Mouse (Mus musculus) 3134 (cell line): ENCODE results near the gene Dip2b.
A peak's percentile ranks its signal among the peaks of the same experiment; 100 is the strongest.

Experiments used
- DNase-seq: peaks from one replicate; pipeline ENCODE4 v3.0.0-alpha.2; 2011; ENCODE audit warnings: low spot score; ENCODE audit not compliant: insufficient read length; ENCODE audit errors: extremely low read depth

Dip2b gene

DNA sequence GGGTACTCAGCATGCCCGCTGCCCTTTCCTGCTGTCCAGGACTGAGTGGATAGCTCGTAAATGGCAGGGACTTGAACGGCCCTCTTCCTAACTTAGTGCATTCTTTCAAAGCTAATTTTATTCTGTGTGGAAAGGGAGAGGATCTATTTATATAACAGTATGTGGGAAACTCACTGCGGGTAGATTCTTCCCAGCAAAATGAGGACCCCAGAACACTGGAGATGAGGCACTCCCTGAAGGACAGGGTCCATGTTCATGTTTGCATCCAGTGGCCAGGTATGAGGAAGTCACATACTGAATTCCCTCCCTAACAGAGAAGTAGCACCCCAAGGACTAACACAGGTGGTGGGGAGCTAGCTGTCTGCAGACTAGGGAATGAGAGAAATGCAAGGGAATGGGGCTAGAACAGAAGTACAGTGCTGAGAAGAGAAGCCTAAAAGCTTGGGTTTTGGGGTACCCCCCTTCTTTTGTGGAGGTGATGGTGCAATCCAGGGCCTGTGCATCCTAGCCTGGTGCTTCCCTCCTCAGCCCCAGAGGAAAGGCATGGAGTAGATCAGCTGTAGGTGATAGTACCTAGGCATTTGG, 164.1 kb downstream of the Dip2b start:
- DNase-seq: no peak

DNA sequence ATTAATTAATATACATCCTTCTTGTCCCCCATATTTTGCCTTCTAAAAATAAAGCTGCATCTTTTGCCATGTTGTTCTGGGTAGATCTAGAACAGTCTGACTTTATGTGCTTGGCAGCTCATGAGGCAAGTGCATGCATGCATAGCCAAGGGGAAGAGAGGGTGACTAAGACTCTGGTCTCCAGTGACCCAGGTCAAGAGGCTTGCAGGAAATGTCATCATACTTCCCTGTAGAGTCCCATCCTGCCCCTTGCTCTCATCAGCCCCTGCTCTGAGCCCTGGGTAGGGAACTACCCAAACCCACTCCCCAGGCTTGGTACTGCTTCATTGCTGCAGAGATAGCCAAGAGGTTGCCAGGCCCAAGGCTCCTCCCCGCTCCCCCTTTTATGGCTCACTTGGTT, 166.1 kb downstream of the Dip2b start:
- DNase-seq: no peak

DNA sequence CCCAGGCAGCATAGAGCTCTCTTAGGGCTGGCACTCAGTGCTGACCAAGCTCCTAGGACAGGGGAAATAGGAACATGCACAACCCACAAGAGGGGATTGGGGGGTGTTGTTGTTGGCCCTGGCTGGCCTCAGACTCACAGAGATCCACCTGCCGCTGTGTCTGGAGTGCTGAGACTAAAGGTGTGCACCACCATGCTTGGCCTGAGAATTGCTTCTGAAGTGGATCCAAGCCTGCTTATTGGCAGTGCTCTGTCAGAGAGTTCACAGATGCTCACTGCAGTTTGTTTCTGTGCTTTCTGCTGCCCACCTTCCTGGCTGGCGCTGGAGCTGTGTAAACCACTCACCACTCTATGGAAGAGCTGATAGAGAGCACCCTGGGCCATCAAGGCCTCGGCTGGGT, 171.5 kb downstream of the Dip2b start:
- DNase-seq: no peak

DNA sequence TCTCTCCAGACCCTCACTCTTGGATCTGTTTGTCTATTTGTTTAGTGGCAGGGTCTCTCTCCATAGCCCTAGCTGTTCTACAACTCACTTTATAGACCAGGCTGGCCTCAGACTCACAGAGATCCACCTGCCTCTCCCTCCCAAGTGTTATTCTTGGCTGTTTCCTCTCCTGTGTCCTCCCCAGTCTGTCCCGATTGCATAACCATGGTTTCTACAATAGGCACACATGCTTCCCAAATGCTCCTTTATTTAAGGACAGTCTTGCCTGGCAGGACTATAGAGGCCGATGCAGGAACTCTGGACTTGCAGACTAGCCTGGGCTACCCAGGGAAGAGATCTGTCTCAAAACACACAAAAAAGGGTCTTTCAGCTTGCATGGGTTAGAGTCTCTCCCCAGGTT, 174.9 kb downstream of the Dip2b start:
- no peak for DNase-seq

GRCm38 (mm10) chr15:100215092-100215491, 176.6 kb downstream of the Dip2b start:
- no peak for DNase-seq

DNA sequence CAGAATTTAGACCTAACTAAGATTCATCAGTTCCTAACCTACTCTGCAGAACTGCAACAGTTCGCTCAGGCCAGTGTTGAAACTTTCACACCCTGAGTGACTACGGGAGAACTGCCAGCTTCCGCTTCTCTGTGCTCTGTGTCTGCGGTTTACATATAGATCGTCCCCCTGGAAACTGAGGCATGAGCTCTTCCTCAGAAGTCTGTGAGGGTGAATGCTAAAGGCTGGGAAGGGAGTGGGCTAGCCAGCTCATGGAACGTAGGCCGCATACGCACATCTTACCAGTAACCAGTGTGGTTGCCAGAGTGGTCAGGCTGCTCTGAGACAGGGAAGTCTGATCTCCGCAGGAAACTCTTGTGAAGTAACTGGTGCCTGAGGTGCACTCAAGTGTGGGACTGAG, 177.7 kb downstream of the Dip2b start:
- no peak for DNase-seq

- DNase-seq: no peak
Observed at GRCm38 (mm10) chr15:100218018-100218417, 179.6 kb downstream of the Dip2b start.

DNA sequence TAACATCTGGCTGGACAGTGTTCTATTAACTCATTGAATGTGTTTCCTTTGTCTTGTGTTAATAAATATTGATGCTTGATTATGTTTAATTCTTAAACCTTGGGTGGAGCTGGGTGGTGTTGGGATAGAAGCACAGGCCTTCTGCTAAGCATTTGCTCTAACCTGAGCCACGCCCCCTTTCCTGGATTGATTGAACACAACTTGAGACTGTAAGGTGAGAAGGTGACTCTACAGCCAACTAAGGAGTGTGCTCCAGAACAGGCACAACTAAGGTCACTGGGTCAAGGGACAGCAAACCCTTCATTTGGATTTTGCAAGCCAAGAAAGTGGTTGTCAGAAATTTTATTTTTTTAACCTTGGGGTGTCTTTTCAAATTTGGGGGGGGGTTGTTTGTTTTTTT, 180.9 kb downstream of the Dip2b start:
- no peak for DNase-seq

GRCm38 (mm10) chr15:100220916-100221315, 182.5 kb downstream of the Dip2b start:
- DNase-seq: no peak

DNA sequence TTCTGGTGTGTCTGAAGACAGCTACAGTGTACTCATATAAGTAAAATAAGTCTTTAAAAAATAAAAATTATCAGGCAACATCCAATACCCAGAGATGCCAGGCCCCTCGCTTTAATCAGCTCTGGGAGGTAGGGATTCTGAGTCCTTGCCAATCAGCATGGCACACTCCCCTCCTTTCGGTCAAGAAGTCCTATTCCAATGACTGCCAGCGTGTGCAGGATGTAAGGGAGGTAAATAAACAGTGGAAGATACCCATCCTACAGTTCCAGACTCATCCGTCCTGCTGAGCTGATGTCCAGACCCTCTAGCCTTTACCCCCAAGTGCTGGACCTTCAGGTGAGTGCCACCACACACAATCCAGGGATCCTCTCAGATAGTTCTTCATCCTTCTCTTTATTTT, 186.9 kb downstream of the Dip2b start:
- no peak for DNase-seq

- no peak for DNase-seq
Observed at GRCm38 (mm10) chr15:100225891-100226290, 187.4 kb downstream of the Dip2b start.

DNA sequence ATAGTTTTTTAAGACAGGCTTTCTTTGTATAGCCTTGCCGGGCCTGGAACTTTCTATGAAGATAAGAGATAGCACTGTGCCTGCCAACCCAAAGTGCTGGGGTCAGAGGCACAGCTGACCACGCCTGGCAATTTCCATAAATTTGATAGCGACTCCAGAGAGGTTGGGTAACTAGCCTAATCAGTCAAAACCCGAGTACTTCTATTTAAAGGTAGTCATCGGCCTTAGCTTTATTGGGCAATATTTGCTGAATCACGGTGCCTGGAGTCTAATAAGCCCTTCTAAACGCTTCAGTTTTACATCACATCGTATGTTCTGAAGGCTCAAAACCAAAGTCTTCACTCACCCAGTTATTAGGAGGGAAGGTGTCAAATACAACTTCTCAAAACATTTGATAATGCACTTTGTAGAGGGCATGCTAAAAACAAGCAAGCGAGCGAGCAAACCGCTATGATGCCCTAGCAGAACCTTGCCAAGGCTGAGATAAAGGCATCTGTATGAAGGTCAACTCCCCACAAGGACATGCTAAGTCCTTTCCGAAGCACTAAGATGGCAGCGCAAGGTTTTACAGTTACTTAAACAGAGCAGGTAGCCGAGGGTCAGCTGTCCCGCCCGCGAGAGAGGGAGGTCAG, 188.7 kb downstream of the Dip2b start:
- DNase-seq: no peak

GRCm38 (mm10) chr15:100227663-100228534, 189.4 kb downstream of the Dip2b start, which contains the start of gene Atf1:
Atf1 (plus strand) TSS chr15:100227819.
- DNase-seq: peak; percentile 89

- peak; percentile 32 for DNase-seq
Observed at GRCm38 (mm10) chr15:100228535-100229336, 190.3 kb downstream of the Dip2b start.

DNA sequence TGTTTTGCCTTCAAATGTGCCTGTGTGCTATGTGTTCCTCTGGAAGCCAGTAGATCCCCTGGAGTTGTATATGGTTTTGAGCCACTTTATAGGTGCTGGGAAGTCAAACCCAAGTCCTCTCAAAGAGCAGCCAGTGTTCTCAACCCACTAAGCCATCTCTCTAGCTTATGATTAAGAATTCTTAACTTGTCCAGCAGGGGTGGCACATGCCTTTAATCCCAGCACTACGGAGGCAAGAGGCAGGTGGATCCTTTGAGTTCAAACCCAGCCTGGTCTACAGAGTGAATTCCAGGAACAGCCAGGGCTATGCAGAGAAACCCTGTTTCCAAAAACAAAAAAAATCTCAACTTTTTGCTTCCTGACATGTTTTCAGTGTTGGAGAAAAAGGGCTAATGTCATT, 192.2 kb downstream of the Dip2b start:
- DNase-seq: no peak

GRCm38 (mm10) chr15:100231616-100232525, 193.4 kb downstream of the Dip2b start:
- DNase-seq: no peak

DNA sequence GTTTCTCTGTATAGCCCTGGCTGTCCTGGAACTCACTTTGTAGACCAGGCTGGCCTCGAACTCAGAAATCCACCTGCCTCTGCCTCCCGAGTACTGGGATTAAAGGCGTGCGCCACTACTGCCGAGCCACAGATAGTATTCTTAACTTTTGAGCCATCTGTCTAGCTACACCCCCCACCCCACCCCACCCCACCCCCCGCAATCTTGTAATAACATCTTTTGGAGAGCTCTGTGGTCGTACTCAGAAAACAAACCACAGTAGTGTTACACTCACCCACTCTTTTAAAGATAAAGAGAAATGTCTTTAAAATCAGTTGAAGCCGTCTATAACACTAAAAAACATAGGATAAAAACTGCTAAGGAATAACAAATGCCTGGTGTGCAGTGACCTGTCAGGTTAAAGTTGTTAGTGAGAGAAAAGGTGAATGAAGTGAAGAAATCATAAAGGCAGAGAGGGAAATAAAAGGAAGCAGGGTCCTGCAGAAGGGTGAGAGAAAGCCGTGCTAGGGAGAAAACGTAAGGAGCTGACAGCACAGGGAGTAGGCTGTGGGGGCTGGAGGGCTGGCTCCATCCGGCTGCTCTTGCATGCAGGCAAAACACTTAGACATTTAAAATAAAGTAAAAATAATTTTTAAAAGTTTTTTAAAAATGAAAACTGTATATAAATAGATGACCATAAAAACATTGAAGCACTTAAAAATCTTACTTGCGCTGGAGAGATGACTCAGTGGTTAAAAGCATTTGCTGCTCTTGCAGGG, 196.9 kb downstream of the Dip2b start:
- DNase-seq: no peak

DNA sequence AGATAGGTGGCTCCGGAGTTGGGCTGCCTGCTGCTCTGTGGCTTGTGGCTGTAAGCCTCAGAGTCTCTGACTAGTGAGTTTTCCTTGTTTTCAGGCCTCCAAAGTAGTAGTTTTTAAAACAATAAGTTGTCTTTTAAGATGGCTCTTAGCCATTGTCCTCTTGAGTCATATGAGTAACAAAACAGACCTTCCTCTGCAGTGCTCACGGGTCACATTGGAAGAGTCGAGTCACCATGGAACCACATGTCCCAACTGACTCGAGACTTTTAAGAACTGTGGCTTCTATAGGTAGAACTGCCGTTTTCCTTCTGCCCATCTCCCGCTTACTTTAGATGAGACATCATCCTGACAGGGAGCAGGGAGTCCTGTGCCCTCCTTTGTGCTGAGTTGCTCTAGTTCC, 198.5 kb downstream of the Dip2b start:
- DNase-seq: no peak

DNA sequence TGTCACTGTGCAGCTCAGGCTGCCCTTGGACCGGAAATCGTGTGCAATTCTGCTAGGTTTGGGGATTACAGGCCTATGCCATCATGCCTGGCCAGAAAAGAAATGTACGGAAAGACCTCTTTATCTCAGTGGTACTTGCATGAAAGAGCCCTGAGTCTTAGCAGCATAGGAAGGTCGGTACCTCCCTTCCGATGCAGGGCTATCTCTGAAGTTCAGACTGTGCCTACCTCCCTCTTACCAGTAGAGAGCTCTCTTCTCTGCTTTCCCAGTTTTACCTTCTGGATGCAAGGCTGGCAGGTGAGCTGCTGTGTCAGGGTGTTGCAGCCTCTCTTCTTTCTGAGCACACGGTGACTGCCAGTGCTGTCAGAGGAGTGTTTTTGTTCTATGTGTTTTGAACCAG, 203.3 kb downstream of the Dip2b start:
- no peak for DNase-seq
